Mouse (Mus musculus) stomach, postnatal 0 days (tissue): ENCODE results near the gene Tgfb1. TPM values are rescaled to one million over a fixed set of nuclear protein-coding genes. Genes with fewer than 3 reads are reported as not detected.
A peak's percentile ranks its signal among the peaks of the same experiment; 100 is the strongest.

Experiments used
- ATAC-seq: fragments of 200-750 bp; cut with Nextera tagmentation; 2 replicates; pipeline ENCODE4 v1.8.0; 2017; ENCODE audit not compliant: low FRiP score, low TSS enrichment
- DNase-seq: peaks from one replicate; pipeline ENCODE4 v3.0.0-alpha.2; 2016; ENCODE audit warnings: low spot score
- H3K27ac ChIP-seq: fragments of 300-500 bp; sonication (generic); replicated peaks from 2 replicates; pipeline ENCODE4 v1.5.1; 2014; ENCODE audit warnings: mild to moderate bottlenecking, control low read depth
- H3K27me3 ChIP-seq: fragments of 300-500 bp; sonication (generic); 2 replicates; pipeline ENCODE4 v1.6.1; 2014; ENCODE audit warnings: low read length; ENCODE audit not compliant: control insufficient read depth, insufficient read depth
- H3K36me3 ChIP-seq: fragments of 300-500 bp; sonication (generic); 2 replicates; pipeline ENCODE4 v1.6.1; 2014; ENCODE audit warnings: low read length, mixed read lengths; ENCODE audit not compliant: control insufficient read depth, insufficient read depth
- H3K4me1 ChIP-seq: fragments of 300-500 bp; sonication (generic); replicated peaks from 2 replicates; pipeline ENCODE4 v1.6.1; 2014; ENCODE audit warnings: antibody characterized with exemption; ENCODE audit not compliant: control insufficient read depth, insufficient read depth
- H3K4me2 ChIP-seq: fragments of 300-500 bp; sonication (generic); replicated peaks from 2 replicates; pipeline ENCODE4 v1.6.1; 2014; ENCODE audit warnings: low read depth, mild to moderate bottlenecking, control low read depth, moderate library complexity
- H3K4me3 ChIP-seq: fragments of 300-500 bp; sonication (generic); 2 replicates; pipeline ENCODE4 v1.5.1; 2014; ENCODE audit warnings: low read depth, low read length, control low read depth
- H3K9ac ChIP-seq: fragments of 300-500 bp; sonication (generic); 2 replicates; pipeline ENCODE4 v1.6.1; 2014; ENCODE audit warnings: mild to moderate bottlenecking, low read length, control low read depth, mixed read lengths
- H3K9me3 ChIP-seq: fragments of 300-500 bp; sonication (generic); 2 replicates; pipeline ENCODE4 v1.6.1; 2016; ENCODE audit warnings: low read length; ENCODE audit not compliant: control insufficient read depth
- CTCF ChIP-seq: IDR thresholded peaks from 2 replicates; pipeline ENCODE4 v1.5.1; 2016; ENCODE audit warnings: antibody characterized with exemption, low read depth, mild to moderate bottlenecking, moderate library complexity
- EP300 ChIP-seq: optimal IDR thresholded peaks from 2 replicates; pipeline ENCODE3; 2016; ENCODE audit warnings: antibody characterized with exemption
- whole genome bisulfite sequencing: fragments of 180-500 bp; shearing (Covaris S2); extraction: QIAGEN DNeasy Blood & Tissue Kit; methylation state at CpG from one replicate; pipeline ENCODE4 v1.1.7; 2014; 5-methylcytosine and 5-hydroxymethylcytosine counted together
- polyA plus RNA-seq: library from polyadenylated mRNA; unstranded; fragments of >200 nt; fragmentation: Nextera tagmentation; extraction: Ambion mirVana; gene quantifications from 2 replicates; pipeline ENCODE4 v1.2.1, GENCODE M21; 2015

The Tgfb1 gene
- polyA plus RNA-seq, 1 experiment from 2014 or later = 1.6 TPM

DNA sequence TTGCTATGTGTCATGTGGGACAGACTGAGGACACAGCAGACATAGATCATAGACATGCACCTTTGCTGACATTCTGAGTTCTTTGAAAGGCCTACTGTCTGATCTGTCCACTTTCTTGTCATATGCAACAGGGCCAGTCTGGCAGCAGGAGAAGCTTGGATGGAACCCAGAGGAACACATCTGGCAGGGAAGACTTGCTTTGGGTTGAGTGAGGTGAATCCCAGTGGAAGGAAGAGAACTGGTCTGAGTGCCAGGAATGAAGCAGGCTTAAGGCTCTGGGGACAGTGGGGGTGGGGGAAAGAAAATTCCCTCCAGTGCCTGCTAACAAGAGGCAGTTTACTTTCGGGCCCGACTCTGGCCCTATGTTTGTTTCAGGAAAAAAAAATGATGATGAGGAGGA is 43.1 kb downstream of the Tgfb1 start:
- WGBS = 62% methylated on average over 2 of the region's 2 CpGs
- TF ChIP-seq CTCF (no peak), EP300 (no peak)
- DNase-seq (no peak), ATAC-seq (no peak)
- Histone ChIP-seq H3K9ac (no peak overlapping the region), H3K4me1 (no peaks in the 10 kb centered on the region), H3K27ac (no peak overlapping the region), H3K4me3 (no peak overlapping the region), H3K27me3 (no peaks in the 10 kb centered on the region), H3K4me2 (no peak overlapping the region), H3K9me3 (no peaks in the 10 kb centered on the region), H3K36me3 (peaks cover 59% of the 10 kb centered on the region)

GRCm38 (mm10) chr7:25731294-25732055 is 44.7 kb downstream of the Tgfb1 start:
- no peak for ATAC-seq
- Histone ChIP-seq H3K27me3 (no peaks in the 10 kb centered on the region), H3K36me3 (peaks cover 55% of the 10 kb centered on the region), H3K9ac (no peak overlapping the region), H3K4me1 (no peaks in the 10 kb centered on the region), H3K9me3 (no peaks in the 10 kb centered on the region), H3K27ac (no peak overlapping the region), H3K4me3 (no peak overlapping the region), H3K4me2 (no peak overlapping the region)
- TF ChIP-seq EP300 (no peak), CTCF (no peak)
- 86% methylated on average over 8 of the region's 8 CpGs for WGBS
- no peak for DNase-seq

GRCm38 (mm10) chr7:25734991-25735390 is 48.2 kb downstream of the Tgfb1 start:
- no peak overlapping the region for H3K9ac ChIP-seq
- TF ChIP-seq EP300 (no peak), CTCF (no peak)
- H3K4me1 ChIP-seq = no peaks in the 10 kb centered on the region
- no peak for DNase-seq
- ATAC-seq = no peak
- no peaks in the 10 kb centered on the region for H3K27me3 ChIP-seq
- no peak overlapping the region for H3K27ac ChIP-seq
- peaks cover 56% of the 10 kb centered on the region for H3K36me3 ChIP-seq
- H3K9me3 ChIP-seq = no peaks in the 10 kb centered on the region
- 38% methylated on average over 4 of the region's 4 CpGs for WGBS
- no peak overlapping the region for H3K4me2 ChIP-seq
- no peak overlapping the region for H3K4me3 ChIP-seq

DNA sequence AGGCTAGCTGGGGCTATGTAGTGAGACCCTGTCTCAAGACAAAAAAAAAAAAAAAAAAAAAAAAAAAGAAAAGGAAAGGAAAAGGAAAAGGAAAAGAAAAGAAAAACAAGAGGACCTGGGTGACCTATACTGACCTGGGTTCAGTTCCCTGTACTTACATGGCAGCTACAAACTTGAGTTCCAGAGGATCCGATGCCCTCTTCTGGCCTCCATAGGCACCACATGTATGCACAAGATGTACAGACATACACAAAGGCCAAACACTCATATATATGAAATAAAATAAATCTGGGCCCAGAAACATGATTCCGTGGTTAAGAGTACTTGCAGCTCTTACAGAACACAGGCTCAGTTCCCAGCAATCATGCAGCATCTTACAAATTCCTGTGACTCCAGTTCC is 50.1 kb downstream of the Tgfb1 start:
- no peak overlapping the region for H3K9ac ChIP-seq
- no peaks in the 10 kb centered on the region for H3K4me1 ChIP-seq
- peaks cover 56% of the 10 kb centered on the region for H3K36me3 ChIP-seq
- DNase-seq (no peak), ATAC-seq (no peak)
- H3K4me2 ChIP-seq = no peak overlapping the region
- H3K4me3 ChIP-seq = no peak overlapping the region
- no peak overlapping the region for H3K27ac ChIP-seq
- no peaks in the 10 kb centered on the region for H3K27me3 ChIP-seq
- 95% methylated on average over 2 of the region's 2 CpGs for WGBS
- H3K9me3 ChIP-seq = no peaks in the 10 kb centered on the region
- TF ChIP-seq CTCF (peak; percentile 56), EP300 (no peak)

DNA sequence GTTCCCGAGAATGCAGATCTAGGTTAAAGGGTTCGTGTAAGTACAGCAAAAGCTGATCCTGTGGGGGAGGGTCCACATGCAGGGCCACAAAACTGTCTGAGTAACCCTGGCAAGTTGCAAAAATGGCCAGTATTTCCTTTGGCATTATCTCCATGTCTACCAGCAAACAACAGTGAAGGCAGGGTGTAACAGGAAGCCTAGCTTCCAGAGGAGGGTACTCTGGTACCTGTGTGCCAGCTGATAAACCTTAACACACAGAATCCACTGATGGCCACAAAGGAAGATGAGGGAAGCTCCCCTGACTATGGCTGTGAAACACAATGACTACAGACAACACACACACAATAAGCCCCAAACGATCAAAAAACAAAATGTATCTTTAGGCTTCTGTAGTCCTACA is 51.5 kb downstream of the Tgfb1 start:
- Histone ChIP-seq H3K9ac (no peak overlapping the region), H3K27me3 (no peaks in the 10 kb centered on the region), H3K9me3 (no peaks in the 10 kb centered on the region), H3K4me1 (no peaks in the 10 kb centered on the region), H3K27ac (no peak overlapping the region), H3K36me3 (peaks cover 55% of the 10 kb centered on the region), H3K4me2 (no peak overlapping the region), H3K4me3 (no peak overlapping the region)
- ATAC-seq (no peak), DNase-seq (no peak)
- WGBS = 88% methylated on average over 3 of the region's 3 CpGs
- TF ChIP-seq EP300 = no peak
- TF ChIP-seq CTCF = no peak

- Histone ChIP-seq H3K27ac (no peak overlapping the region), H3K36me3 (peaks cover 51% of the 10 kb centered on the region), H3K9ac (no peak overlapping the region), H3K9me3 (no peaks in the 10 kb centered on the region), H3K4me2 (no peak overlapping the region), H3K4me1 (no peaks in the 10 kb centered on the region), H3K27me3 (no peaks in the 10 kb centered on the region), H3K4me3 (no peak overlapping the region)
- TF ChIP-seq EP300 = no peak
- no peak for TF ChIP-seq CTCF
- 57% methylated on average over 3 of the region's 3 CpGs for WGBS
- no peak for ATAC-seq
- no peak for DNase-seq
Observed at GRCm38 (mm10) chr7:25746844-25747243, 60.0 kb downstream of the Tgfb1 start.
